Mouse (Mus musculus) forebrain, embryonic 11.5 days (tissue): ENCODE data around the gene Cebpa. TPM values are rescaled to one million over a fixed set of nuclear protein-coding genes. Genes with fewer than 3 reads are reported as not detected.

Experiments
- ATAC-seq: fragments of 200-750 bp; cut with Nextera tagmentation; replicated peaks from 2 replicates; pipeline ENCODE4 v1.8.0; 2017; ENCODE audit warnings: moderate TSS enrichment; ENCODE audit not compliant: low FRiP score
- DNase-seq: peaks from one replicate; pipeline ENCODE4 v3.0.0-alpha.2; 2017; ENCODE audit warnings: low spot score
- H3K27ac ChIP-seq: fragments of 300-500 bp; sonication (generic); 2 replicates; pipeline ENCODE4 v1.5.1; 2014; ENCODE audit warnings: low read depth, low read length
- H3K27me3 ChIP-seq: fragments of 300-500 bp; sonication (generic); 2 replicates; pipeline ENCODE4 v1.6.1; 2014; ENCODE audit warnings: mild to moderate bottlenecking, low read length, mixed read lengths; ENCODE audit not compliant: control insufficient read depth, insufficient read depth
- H3K36me3 ChIP-seq: fragments of 300-500 bp; sonication (generic); 2 replicates; pipeline ENCODE4 v1.6.1; 2014; ENCODE audit warnings: mild to moderate bottlenecking, low read length, moderate library complexity, mixed read lengths; ENCODE audit not compliant: control insufficient read depth, insufficient read depth
- H3K4me1 ChIP-seq: fragments of 300-500 bp; sonication (generic); replicated peaks from 2 replicates; pipeline ENCODE4 v1.6.1; 2014; ENCODE audit warnings: low read length, mixed read lengths; ENCODE audit not compliant: control insufficient read depth, insufficient read depth
- H3K4me2 ChIP-seq: fragments of 300-500 bp; sonication (generic); 2 replicates; pipeline ENCODE4 v1.6.1; 2014; ENCODE audit warnings: low read depth, mild to moderate bottlenecking, low read length, moderate library complexity, mixed read lengths; ENCODE audit not compliant: severe bottlenecking
- H3K4me3 ChIP-seq: fragments of 300-500 bp; sonication (generic); 2 replicates; pipeline ENCODE4 v1.5.1; 2014; ENCODE audit warnings: low read depth, low read length
- H3K9ac ChIP-seq: fragments of 300-500 bp; sonication (generic); 2 replicates; pipeline ENCODE4 v1.6.1; 2014; ENCODE audit warnings: low read length
- H3K9me3 ChIP-seq: fragments of 300-500 bp; sonication (generic); 2 replicates; pipeline ENCODE4 v1.6.1; 2016; ENCODE audit warnings: low read length, mixed read lengths; ENCODE audit not compliant: control insufficient read depth
- WGBS: fragments of 180-500 bp; shearing (Covaris S2); extraction: QIAGEN DNeasy Blood & Tissue Kit; methylation state at CpG from one replicate; pipeline ENCODE4 v1.1.7; 2014; 5-methylcytosine and 5-hydroxymethylcytosine counted together
- polyA plus RNA-seq: library from polyadenylated mRNA; unstranded; fragments of >200 nt; fragmentation: Nextera tagmentation; extraction: Ambion mirVana; gene quantifications from 2 replicates; pipeline ENCODE4 v1.2.1, GENCODE M21; 2014

Cebpa gene
- polyA plus RNA-seq, 1 experiment from 2014 or later: 0.73 TPM

DNA sequence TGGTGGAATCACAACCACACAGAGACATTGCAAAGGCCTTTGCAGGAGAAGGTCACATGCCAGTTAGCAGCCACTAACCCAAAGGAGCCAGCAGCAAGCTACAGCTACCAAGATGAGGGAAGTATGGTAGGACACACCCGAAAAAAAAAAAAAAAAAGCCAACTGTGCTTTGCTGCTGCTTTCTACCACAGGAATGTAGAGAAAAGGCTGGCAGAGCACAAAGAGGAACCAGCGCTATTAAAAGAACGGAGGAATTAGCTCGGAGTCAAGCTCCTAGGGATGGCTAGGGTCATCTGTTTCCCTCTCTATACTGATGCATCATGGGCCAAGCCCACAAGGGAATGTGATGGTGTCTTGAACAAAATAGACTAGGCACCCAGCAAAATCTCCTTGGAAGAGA is 20.3 kb upstream of the Cebpa start:
- Histone ChIP-seq H3K4me1 (no peaks in the 10 kb centered on the region), H3K9me3 (no peaks in the 10 kb centered on the region), H3K27ac (no peak overlapping the region), H3K4me3 (no peak overlapping the region), H3K4me2 (no peak overlapping the region), H3K36me3 (no peaks in the 10 kb centered on the region), H3K9ac (no peak overlapping the region), H3K27me3 (no peaks in the 10 kb centered on the region)
- no peak for DNase-seq
- WGBS: 82% methylated on average over 4 of the region's 4 CpGs
- no peak for ATAC-seq

GRCm38 (mm10) chr7:35099528-35099927 is 19.6 kb upstream of the Cebpa start:
- 82% methylated on average over 4 of the region's 4 CpGs for WGBS
- ATAC-seq: no peak
- no peak overlapping the region for H3K9ac ChIP-seq
- DNase-seq: no peak
- no peaks in the 10 kb centered on the region for H3K36me3 ChIP-seq
- H3K27me3 ChIP-seq: no peaks in the 10 kb centered on the region
- no peak overlapping the region for H3K4me2 ChIP-seq
- no peaks in the 10 kb centered on the region for H3K9me3 ChIP-seq
- H3K4me3 ChIP-seq: no peak overlapping the region
- H3K27ac ChIP-seq: no peak overlapping the region
- H3K4me1 ChIP-seq: no peaks in the 10 kb centered on the region

DNA sequence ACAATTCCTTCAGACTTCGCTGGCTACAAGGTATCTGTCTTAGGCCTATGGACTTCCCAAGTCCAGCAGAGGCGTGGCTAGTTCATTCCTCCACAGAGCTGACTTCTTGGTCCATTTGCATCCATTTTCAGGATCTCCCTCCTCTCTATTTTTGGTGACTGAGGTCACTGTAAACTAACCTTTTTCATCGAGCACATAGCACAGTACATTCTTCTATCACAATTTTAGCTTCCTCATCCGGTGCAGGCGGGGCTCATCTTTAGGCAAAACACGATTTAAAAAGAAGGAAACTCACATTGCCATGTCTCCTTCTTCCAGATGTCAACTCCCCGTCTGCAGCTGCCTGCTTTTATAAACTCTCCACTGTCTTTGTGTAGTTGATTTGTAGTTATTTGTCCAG is 12.5 kb upstream of the Cebpa start:
- no peak for DNase-seq
- ATAC-seq: no peak
- Histone ChIP-seq H3K27me3 (no peaks in the 10 kb centered on the region), H3K4me2 (no peak overlapping the region), H3K4me3 (no peak overlapping the region), H3K4me1 (no peaks in the 10 kb centered on the region), H3K27ac (no peak overlapping the region), H3K9me3 (no peaks in the 10 kb centered on the region), H3K9ac (no peak overlapping the region), H3K36me3 (no peaks in the 10 kb centered on the region)
- WGBS: 85% methylated on average over 7 of the region's 7 CpGs

DNA sequence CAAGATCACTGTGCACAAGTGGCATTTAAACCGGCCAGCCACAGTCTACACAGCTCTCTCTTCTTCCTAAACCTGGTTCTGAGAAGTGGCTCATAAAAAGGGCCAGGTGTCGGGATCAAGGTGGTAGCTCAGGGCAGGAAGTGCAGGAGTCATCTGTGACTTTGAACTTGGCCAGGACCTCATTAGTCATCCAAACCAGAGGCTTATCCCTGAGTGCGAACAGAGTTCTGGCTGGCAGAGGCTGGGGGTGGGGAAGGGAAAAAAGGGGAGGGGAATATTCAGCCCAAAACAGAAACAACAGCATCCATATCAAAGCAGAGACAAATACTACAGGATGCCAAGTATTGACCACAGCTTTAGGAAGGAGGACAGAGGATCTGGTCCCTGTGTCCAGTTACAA is 11.5 kb upstream of the Cebpa start:
- Histone ChIP-seq H3K9me3 (no peaks in the 10 kb centered on the region), H3K27me3 (no peaks in the 10 kb centered on the region), H3K9ac (no peak overlapping the region), H3K36me3 (no peaks in the 10 kb centered on the region), H3K27ac (no peak overlapping the region), H3K4me2 (no peak overlapping the region), H3K4me3 (no peak overlapping the region), H3K4me1 (no peaks in the 10 kb centered on the region)
- ATAC-seq (no peak), DNase-seq (no peak)
- WGBS: 43% methylated on average over 3 of the region's 3 CpGs

GRCm38 (mm10) chr7:35108046-35108445 is 11.0 kb upstream of the Cebpa start:
- 27% methylated on average over 2 of the region's 2 CpGs for WGBS
- Histone ChIP-seq H3K4me3 (no peak overlapping the region), H3K9me3 (no peaks in the 10 kb centered on the region), H3K9ac (no peak overlapping the region), H3K27ac (no peak overlapping the region), H3K27me3 (no peaks in the 10 kb centered on the region), H3K4me1 (no peaks in the 10 kb centered on the region), H3K36me3 (no peaks in the 10 kb centered on the region), H3K4me2 (no peak overlapping the region)
- DNase-seq: no peak
- ATAC-seq: no peak

DNA sequence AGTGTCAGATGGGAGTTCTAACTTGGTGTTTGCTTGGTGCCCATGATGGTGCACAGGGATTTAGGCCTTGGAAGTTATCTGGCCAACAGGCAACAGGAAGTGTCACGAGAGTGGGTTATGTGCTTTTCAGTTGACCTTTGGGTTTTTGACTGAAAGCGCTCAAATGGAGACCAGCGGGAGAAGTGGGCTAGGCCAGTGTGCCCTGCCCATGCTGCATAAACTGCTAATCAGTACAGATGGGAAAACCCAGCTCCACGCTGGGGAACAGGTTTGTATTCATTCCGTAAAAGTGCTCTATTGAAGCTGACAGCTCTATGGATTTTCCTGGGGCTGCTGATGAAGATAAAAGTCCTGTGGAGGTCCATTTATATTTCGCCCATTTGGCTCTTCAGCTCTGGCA is 10.4 kb upstream of the Cebpa start:
- Histone ChIP-seq H3K4me1 (no peaks in the 10 kb centered on the region), H3K9ac (no peak overlapping the region), H3K9me3 (no peaks in the 10 kb centered on the region), H3K36me3 (no peaks in the 10 kb centered on the region), H3K27ac (no peak overlapping the region), H3K4me3 (no peak overlapping the region), H3K27me3 (no peaks in the 10 kb centered on the region; the same call in 1 of the 2 replicates), H3K4me2 (no peak overlapping the region)
- WGBS: 80% methylated on average over 6 of the region's 6 CpGs
- DNase-seq: no peak
- ATAC-seq: no peak

DNA sequence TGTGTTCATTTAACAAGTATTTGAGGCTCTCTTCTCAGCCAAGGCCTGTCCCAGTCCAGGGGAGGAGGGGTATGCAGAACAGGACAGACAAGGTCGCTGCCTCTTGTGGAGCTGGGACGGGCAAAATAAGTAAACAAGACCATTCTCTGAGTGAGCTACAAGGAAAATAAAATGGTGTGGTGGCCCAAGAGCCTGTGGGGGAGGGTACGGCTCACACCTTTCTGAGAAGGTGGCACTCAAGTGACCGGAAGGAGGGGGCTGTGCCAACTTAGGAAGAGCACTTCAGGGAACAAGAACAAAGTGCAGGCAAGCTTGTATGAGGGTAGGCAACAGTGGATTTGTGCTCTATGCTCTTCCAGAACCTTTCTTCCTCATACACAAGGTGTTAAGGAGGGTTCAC is 6.0 kb upstream of the Cebpa start:
- Histone ChIP-seq H3K27ac (no peak overlapping the region), H3K9ac (no peak overlapping the region), H3K4me1 (peaks cover 7% of the 10 kb centered on the region; the same call in 1 of the 2 replicates), H3K4me3 (no peak overlapping the region), H3K4me2 (no peak overlapping the region), H3K27me3 (peaks cover 19% of the 10 kb centered on the region), H3K9me3 (no peaks in the 10 kb centered on the region), H3K36me3 (no peaks in the 10 kb centered on the region)
- ATAC-seq (no peak), DNase-seq (no peak)
- WGBS: 70% methylated on average over 4 of the region's 4 CpGs

DNA sequence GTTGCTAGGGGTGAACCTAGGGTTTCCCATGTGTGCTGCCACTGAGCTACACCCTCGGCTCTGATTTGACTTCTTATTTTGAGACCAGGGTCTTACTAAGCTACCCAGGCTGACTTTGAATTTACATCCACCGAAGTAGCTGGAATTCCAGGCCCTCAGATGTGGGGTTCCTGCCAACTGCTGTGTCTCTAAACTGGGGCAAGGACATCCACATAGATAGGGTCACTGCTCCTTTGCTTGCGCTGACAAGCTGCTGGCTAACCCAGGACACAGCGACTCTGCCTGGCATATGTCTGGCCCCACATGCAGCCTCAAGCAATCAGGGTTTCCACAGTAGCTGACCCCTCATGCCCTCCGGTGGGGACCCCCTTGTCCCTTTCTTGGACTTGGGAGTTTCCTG is 5.4 kb upstream of the Cebpa start:
- Histone ChIP-seq H3K4me2 (no peak overlapping the region), H3K27me3 (peaks cover 21% of the 10 kb centered on the region), H3K27ac (no peak overlapping the region), H3K9me3 (no peaks in the 10 kb centered on the region), H3K9ac (no peak overlapping the region), H3K4me3 (no peak overlapping the region), H3K4me1 (peaks cover 7% of the 10 kb centered on the region; the same call in 1 of the 2 replicates), H3K36me3 (no peaks in the 10 kb centered on the region)
- DNase-seq (no peak), ATAC-seq (no peak)
- WGBS: 79% methylated on average over 5 of the region's 5 CpGs

GRCm38 (mm10) chr7:35116524-35116923 is 2.6 kb upstream of the Cebpa start:
- H3K36me3 ChIP-seq: no peaks in the 10 kb centered on the region
- H3K9me3 ChIP-seq: no peaks in the 10 kb centered on the region
- no peak overlapping the region for H3K27ac ChIP-seq
- 48% methylated on average over 3 of the region's 3 CpGs for WGBS
- no peak overlapping the region for H3K4me2 ChIP-seq
- peaks cover 18% of the 10 kb centered on the region for H3K4me1 ChIP-seq
- peaks cover 46% of the 10 kb centered on the region for H3K27me3 ChIP-seq
- DNase-seq (no peak), ATAC-seq (no peak)
- no peak overlapping the region for H3K4me3 ChIP-seq
- H3K9ac ChIP-seq: no peak overlapping the region
